Mouse (Mus musculus): ENCODE results near the gene Cfap161.

Cfap161 gene

DNA sequence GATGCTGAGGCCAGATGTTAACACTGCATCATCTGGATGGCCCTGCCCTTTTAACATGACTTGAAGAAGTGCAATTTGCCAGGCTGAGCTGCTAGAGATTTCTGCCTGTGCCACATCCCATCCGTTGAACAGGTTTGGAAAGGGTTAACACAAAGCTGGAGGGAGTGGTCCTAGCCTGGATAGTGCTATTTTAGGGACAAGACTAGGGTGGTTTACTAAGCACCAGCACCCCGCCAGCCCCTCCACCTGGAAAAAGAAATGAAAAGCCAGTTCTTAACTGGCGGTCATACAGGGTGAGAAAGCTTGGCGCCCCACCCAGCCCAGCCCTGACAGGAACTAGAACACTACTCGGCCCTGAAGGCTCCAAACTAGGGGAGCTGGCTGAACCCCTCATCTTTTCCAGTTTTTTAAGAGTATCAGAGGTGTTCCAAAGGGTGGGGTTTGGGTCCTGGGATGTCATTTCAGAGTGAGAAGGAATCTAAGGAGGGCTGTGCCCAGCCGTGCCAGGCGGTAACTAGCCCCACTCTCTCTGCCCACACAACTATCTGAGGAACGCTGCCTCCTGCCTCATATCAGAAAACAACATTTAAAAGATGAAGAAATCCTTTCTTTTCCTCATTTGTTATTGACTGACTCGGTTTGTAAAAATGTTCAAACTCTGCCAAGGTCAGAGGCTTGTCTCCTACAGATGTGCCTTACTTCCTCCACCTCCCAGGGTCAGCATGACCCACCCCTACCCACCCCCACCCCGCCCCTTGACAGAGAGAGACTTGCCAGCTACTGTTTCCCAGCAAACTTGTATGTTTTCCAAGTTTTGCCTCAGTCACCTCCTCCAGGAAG is 55.8 kb downstream of the Cfap161 start:
- DNase-seq: no peak

DNA sequence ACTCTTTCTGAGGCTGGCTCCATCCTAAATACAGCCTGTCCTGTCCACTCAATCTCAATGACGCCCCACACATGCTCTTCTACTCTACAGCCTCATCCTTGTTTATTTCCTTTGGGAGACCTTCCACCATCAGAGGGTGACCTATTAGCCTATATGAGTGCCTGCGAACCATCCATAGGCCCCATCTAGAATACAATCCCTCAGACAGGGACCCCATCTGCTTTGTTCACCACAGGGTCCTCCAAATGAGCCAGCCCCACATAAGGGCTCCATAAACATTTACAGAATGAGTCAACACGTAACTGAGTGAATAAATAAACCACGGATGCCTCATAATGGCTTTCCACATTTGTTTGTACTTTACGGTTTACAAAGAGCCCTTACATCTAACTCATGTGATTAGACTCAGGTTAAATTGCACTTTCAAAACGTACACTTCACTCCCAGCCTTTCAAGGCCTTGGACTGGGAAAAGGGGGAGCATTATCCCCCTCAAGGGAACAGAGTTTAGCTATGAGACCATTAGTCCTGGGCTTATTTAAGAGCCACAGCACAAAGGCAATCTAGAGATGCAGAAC is 56.7 kb downstream of the Cfap161 start:
- no peak for DNase-seq

- no peak for DNase-seq
Measured at GRCm38 (mm10) chr7:83736341-83737115, 58.2 kb downstream of the Cfap161 start.

DNA sequence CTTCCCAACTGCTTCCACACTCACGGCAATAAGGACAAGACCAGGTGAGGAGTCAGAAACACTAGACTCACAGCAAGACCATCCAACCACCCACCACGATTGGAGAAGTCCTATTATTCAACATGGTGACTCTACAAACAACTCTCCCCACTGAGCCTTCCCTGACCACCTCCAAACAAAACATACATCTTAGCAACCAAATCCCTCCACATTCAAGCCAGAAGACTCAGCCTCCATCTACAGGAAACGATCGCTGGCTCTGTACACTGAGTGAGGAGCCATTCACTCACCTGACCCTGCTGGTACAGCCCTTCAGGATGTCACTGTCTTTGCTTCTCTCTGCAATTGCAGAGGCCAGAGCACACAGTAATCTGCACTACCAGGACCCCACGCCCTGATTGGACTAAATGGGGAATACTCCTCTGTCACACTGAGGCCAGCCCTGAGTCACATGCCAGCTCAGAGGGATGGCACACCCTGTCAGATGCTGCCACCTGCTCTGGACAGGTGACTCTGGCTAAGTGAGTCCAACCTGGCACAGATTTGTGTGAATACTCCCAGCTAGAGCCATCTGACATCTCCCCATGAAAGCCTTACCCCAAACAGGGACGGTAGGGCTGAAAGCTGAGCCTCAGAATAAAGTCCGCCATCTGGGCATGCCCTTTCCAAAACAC is 59.4 kb downstream of the Cfap161 start:
- no peak for DNase-seq

DNA sequence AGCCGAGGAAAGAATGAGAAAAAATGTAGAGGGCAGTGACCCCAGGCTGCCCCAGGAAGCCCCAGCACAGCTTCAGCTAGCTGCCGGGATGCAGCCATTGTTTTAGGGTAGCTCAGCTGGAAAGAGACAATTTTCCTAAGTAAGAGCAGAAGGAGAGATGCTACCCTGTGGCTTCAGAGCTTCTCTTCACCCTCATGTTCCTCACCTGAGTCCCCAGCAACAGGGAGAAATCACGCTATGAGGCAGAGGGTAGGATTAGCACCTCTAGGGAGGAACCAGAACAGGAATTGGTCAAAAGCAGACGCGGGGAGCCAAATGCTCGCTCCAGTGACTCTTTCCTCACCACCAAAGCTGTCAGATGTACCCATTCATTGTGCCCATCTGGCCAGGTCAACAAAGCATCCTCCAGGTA is 60.0 kb downstream of the Cfap161 start:
- DNase-seq: peak in 1 of 2 experiments; percentile 8

DNA sequence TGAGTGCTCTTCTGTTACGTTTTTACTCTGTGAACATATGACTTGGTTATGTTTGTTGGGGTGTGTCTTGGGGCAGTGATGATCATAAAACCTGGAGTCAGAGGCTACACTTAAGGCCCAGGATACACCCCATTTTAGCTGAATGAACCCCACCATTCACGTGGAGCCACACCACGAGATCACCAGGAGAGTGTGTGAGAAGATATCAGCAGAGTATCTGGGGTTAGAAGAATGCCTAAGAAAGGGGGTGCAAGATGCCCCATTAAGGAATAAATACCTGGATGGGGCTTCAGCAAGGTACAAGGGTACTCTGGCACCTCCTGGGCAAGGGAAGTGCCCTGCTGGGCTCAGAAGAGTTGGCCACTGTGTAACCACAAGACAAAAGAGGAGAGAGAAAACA is 60.4 kb downstream of the Cfap161 start:
- DNase-seq: no peak

GRCm38 (mm10) chr7:83732781-83733180 is 61.9 kb downstream of the Cfap161 start:
- no peak for DNase-seq

DNA sequence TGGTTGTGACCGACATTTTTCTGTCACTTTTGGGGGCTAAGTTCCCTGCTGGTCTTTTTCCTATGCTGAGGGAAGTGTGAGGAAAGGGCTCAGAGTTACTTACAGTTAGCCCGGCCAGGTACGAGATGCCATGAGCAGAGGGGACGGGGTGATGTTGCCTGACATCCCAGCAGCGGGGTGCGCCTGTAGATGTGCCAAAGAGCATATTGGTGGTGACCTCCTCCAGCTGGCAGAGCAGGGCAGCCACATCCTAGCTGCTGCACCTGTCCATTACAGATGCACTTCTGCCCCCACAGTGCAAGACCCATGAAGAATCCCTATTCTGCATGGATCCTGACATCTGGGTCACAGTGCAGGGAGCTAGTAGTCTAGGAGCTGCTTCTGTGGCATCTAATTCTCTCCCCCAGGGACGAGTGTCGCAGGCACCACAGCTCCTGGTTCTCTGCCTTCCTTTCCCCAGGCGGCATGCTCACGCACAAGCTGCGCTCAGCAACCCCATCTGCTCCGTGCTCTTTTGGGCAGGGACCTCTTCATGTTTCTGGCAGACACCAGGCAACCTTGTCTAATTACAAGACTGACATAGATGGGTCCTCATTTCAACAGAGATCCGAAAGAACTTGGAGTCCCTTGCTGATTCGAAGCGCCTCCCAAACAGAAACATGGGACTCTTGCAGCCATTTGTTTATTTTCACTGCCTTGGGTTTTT is 62.6 kb downstream of the Cfap161 start:
- no peak for DNase-seq

DNA sequence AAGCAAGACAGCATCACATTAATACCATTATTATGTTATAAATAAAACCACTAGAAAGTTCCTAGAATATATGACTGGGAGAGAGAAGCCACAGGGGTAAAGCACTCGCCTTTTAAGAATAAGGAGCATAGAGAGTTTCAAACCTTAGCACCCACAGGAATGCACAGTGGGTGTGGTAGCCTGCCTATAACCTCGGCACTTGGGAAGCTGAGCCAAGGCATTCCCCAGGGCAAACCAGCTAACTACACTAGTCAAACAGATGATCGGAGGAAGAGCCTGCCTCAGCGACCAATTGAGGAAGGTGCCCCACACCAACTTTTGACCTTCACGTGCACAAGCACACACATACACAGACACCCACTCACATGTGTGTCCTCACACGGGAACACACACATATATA is 63.4 kb downstream of the Cfap161 start:
- DNase-seq: no peak

DNA sequence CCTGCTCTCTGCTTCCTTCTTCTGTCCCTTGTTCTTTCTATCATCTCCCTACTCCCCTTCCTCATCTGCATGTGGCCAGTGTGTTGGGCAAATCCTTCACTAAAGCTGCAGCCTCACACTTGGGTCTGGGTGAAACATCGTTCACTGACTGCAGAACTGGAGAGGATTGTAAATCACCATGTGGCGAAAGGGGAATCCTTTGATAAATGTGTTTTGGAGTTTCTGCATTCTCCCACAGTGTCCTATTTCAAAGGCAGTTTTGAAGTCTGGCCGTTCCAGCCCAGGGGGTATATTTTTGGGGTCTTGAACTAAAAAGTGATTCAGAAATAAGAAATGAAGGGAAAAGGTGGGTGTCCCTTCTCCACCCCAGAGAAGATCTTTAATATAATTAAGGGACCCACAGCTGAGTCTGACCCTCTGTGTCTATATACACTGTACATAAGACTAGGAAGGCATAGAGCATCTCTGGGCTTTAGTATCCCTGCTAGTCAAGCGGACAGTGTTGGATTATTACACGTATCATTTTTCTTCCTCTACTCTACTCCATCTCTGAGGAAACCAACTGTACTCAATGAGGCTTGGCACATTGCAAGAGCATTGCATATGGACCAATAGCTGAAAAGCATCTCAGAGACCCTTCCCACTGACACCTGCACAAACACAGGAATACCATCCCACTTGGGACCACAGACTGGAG is 67.6 kb downstream of the Cfap161 start:
- no peak for DNase-seq

- no peak for DNase-seq
Measured at GRCm38 (mm10) chr7:83725801-83726200, 68.9 kb downstream of the Cfap161 start.

DNA sequence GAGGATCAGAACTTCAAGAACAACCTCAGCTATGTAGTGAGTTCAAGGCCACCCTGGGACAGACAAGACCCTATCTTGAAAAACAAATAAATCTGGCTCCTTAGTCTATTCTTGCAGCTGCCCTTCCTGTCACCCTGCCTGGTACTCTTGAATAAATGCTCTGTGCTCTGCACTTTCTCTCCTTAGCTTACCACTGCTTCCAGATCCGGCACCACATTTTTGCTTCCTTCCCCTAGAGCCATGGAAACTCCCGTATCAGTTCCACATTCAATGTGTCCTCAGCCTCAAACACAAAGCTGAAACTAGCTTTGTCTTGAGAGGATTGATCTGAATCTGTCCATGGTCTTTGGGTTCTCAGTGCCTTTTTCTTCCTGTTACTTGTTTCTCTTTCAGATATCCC is 70.1 kb downstream of the Cfap161 start:
- DNase-seq: no peak

Data from B cell, adult 2 months (primary cell).